Mouse (Mus musculus): Measurements from ENCODE around the gene Xxylt1.

The Xxylt1 gene

DNA sequence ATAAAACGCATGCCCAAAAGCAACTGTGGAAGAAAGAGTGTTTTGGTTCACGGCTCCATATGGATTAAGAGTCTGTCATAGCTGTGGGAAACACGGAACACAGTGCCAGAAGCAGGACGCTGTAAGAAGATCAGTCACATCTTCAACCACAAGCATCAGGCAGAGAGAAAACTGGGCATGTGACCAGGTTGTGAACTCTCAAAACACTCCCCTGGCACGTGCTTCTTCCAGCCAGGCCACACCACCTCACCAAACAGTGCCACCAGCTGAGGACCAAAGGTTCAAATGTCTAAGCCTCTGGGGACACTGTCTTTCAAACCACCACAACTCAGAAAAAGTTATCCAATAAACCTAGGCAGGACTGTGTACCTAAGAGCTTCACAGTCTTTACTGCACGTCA lies 93.0 kb downstream of the Xxylt1 start:
- no peak for DNase-seq (ENCODE audit: low spot score)

DNA sequence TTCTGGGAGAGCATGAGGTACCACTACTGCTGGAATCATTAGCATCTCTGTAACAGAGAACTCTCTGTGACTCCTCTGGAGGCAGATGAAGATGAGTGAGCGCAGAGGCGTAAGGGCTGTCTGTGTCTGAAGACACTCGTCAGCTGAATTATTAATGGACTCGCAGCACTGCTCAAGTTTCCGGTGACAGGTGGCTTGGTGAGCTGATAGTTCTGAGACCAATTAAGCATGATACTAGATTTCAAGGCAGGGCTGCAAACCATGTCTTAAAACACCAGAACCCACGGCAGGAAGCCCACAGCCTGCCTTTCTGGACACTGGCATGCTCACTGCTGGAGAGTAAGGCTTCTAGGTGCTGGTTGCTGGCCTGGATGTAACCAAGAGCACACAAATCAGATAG lies 93.5 kb downstream of the Xxylt1 start:
- no peak for DNase-seq (ENCODE audit: low spot score)

DNA sequence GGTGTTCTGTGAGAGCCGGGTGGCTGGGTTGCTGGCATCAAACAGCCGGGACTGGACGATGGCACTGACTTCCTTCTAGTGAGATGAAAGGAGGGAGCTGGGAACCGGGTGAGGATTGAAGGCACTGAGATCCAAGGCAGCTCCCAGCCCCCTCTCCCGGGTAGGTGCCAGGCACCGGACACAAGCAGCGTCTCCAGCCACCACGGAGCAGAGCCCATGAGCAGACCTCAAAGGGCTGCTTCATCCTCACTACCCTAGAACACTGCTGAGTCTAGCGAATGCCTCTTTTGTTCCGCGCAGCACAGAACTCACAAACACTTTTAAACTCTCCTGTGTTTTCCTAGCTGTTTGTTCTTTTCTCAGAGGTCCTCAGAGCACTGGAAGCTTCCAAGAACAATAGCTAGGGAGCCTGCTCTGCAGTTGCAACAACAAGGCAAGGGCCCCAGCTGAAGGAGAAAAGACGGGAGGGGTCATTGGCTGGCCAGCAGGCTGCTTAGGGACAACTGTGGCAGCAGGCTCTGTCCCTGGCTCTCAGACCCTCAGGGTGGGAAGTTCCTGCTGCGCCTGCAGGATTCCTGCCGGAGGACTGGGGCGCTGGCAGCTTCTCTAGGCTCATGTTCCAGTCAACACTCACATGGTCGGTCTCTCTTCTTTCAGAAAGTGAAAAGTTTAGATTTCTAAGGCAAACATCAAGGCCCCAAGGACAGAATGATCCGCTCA lies 96.2 kb downstream of the Xxylt1 start:
- no peak for DNase-seq (ENCODE audit: low spot score)

DNA sequence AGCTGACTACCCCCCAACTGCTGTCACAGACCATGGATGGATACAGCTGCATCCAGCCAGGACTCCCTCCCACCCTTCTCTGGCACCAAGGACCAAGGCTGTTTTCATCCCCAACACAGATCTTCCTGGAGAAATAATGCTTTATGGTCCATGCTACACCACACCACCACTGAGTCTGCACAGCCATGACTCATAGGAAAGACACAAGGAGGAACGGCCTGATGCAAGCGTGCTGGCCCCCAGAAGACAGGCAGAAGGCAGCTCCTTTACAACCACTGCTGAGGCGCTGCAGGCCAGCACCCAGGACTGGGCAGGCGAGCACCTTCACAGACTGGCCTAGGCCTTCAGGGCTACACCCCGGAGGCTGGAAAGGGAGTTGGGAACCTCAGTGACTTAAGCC lies 97.1 kb downstream of the Xxylt1 start:
- DNase-seq (ENCODE audit: low spot score): no peak

DNA sequence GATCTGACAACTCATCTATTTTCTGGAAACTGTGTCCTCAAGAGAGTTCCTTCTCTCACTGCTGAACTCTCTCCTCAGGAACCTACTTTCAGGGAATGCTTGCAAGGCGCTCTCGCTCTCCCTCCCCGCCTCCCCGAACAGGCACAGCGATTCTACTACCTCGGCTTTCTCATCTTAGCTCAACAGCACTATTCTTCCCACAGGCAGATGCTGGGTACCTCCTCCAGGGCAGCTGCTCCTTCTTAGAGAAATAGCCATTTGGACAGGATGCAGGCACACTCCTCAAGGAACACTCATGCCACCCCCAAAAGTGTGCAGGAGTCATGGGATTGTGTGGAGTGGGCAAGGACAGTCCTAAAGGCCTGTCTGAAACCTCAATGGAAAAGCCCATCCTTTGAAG lies 97.5 kb downstream of the Xxylt1 start:
- no peak for DNase-seq (ENCODE audit: low spot score)

DNA sequence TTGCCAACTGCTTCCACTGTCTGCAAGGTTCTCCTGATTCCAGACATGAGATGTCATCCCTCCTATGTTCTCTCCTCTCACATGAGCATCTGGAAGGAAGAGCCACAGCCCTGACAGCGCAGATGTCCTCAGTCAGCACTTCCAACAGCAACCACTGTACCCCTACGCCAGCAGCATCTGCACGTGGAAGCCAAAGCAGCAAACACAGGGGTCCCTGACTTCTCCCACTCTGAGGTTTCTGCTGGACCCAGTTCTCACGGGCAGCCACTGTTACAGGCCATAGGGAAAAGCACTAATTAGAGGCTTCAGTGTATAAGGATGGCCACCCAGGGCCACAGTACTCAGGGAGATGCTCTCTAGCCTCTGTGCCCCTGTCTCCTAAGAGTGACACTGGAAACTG lies 98.0 kb downstream of the Xxylt1 start:
- no peak for DNase-seq (ENCODE audit: low spot score)

DNA sequence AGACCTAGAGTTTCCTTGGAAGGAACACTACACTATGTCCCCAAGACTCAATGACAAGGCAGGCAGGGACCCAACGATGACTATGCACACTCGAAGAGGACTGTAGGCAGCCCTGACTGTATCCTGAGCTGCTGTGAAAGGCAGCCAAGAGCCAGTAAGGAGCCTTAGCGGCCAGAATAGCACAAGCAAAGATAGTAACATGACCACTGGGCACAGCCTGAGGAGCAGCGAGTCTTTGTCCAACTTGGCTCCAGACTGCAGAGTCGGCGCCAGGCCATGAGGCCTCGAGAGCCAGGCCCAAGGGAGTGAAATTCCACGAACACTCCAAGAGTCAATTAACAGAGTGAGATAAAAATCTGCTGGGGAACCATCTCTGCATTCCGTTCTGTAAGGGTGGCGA lies 99.9 kb downstream of the Xxylt1 start:
- no peak for DNase-seq (ENCODE audit: low spot score)

DNA sequence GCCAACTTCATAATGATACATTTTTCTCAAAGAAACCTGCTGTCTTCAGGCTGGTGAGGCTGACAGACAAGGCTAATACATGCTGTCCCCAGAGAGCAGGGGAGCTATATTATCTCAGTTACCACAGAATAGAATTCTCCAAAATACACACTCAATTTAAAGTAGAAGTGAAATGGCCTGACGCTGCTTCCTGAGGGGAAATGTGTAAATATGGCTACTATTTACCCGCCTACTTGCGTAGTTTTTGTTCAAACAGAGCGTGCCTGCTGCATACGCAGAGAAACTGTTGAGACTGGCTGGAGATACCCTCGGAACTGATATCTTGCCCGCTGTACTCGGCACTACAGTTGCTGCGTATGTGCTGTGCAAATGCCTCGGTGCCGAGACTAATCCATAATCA lies 101.3 kb downstream of the Xxylt1 start:
- DNase-seq (ENCODE audit: low spot score): no peak

DNA sequence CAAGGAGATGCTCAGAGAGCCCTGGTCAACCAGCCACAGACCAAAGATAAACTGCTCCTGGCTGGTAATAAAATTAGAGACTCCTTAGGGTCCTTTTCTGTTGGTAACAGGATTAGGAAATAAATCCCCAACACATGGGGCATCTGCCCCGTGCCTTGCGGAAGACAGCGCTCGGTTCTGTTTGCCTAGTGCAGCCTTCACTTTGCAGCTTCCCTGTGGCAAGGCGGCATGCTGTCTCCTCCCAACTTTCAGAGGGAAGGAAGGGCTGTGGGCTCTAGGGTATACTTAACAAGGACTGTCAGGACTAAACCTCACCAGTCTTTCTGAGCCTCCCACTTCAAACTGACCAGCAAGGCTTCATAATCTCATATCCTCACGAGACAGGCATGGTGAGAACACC lies 103.5 kb downstream of the Xxylt1 start:
- no peak for DNase-seq (ENCODE audit: low spot score)

DNA sequence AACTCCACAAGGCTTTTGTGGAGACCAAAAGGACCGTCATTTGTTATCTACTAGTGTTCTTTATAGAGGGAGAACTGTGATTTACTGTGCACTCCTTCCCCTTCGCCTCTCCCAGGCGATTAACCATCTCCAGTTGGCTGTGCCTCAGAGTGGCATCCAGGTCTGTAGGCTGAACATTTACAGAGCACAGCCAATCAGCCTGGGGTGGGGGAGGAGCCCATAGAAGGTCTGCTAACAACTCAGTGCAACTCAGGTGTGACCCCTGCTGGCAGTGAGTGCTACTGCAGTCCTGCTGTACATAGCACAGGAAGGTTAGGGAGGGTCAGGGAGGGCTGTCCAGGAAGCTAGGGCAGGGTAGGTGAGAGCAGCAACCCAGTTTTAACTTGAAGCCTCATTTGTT lies 104.0 kb downstream of the Xxylt1 start:
- peak; percentile 90 for DNase-seq (ENCODE audit: low spot score)

DNA sequence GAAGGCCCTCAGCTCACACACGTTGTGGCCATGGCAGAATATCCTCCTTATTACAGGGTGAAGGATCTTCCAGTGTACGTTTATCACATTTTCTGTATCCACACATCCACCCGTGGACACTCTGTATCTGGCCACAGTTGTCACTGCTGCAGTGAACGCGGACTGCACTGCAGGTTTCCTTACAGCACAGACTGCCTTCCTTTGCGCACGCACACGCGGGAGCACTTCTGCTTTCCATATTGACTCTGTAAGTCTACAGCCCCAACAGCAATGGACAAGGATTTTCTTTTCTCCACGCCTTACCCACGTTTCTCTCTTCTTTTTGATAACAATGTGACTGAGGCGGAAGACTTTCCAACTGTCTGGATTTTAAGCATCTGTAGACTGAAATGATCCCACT lies 106.7 kb downstream of the Xxylt1 start:
- no peak for DNase-seq (ENCODE audit: low spot score)

DNA sequence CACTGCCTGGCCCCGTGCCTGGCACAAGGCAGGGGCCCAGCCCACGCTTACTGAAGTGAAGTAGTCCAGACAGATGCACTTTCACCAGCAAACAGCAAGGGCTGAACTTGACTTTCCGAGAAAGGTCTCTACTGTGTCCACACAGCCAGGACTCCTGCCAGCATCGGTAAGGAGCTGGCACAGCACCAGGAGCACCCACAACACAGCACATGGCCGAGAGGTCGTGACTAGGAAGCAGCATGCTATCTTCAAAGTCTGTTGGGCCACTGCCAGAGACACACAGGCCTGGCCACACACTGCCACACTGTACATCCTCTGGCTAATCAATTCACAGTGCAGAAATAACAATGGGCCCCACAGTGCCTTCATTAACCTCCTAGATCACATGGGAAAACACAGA lies 107.8 kb downstream of the Xxylt1 start:
- DNase-seq (ENCODE audit: low spot score): no peak

DNA sequence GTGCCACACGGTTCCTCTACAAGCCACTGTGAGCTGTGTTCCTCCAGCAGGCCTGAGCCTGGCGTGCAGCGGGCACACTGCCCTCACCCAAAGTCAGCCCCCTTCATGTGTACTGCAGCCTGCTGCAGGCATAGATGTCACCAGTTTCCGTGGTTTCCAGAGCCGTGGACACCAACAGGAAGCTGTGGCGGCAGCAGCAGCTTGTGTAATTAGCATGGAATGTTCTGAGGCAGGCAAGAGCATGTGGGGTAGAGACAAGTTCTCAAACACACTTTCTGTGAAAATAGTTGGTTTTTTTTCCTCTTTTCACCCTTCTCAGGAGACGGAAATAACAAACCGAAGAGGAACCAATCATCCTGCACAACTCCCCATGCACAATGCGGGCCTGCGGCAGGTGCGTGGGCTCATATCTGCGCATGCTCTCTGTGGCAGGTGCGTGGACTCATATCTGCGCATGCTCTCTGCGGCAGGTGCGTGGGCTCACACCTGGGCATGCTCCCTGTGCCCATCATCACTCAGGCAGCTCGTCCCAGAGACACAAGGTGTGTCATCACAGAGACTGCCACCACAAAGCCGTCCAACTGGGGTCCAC lies 109.2 kb downstream of the Xxylt1 start:
- peak; percentile 30 for DNase-seq (ENCODE audit: low spot score)

DNA sequence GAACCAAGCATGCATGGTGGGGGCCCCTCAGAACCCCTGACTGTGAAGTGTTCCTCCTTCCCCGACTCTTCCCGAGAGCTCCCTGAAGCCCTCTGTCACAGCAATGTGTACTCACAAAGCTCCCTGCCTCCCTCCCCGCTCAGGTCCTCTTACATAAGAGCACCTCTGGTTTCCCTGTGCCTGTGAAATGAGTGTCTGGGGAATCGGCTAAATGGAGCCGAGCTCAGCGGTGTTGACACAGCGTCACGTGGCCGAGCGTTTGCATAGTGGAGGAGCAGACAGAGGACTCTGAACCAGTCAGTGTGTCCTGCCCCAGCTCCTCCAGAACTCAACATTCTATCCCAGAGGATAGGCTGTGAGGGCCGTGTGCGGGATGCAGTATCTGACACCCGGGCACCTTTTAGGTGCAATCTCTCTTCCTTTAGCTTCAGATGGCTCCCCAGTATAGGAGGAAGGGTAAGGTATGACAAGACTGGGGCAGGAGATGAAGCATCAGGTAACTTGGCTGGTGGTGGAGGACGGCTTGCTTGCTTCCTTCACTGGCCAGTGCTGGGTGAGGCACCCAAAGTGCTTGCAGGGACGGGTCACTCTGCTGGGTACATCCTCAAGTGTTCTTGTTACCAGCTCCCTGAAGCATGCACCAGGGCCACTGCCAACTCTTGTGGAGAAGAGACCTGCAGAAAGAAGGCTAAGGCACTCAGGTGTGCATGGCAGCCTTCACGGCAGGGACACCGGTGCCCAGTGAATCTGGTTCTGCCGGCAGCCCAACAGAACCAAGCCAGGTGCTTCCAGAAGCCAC lies 111.8 kb downstream of the Xxylt1 start:
- no peak for DNase-seq (ENCODE audit: low spot score)

DNA sequence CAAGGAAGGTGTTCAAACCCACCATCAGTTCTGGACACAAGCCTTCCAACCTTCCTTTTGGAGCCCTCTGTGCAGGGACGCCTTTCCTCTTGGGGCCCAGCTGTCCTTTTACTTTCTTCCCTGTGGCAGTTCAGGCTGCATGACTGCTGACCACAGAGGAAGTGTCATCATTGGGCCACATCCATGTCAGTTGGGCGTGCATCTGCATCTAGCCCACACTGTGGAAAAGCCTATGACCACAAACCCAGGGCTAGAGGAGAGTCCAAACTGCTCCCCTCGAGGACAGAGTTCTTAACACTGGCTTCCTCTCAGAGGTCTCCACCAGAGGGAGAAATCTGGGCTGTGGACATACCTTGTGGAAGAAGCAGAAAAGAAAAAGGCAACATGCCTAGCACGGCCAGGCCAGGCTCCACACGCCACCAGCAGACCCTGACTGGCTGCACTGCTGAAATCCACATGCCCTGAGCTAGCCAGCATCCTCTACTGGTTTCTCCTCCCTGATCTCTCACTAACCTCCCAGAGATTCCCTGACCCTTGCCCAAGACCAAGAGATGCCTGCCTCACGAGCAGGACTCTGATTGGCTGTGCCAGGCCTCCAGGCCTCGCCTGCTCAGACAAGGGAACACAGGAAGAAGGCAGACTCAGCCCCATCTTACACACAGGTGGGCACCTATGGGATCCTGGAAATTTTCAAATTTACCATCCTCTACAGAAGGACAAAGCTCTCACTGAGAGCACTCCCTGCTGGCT lies 112.7 kb downstream of the Xxylt1 start:
- no peak for DNase-seq (ENCODE audit: low spot score)

DNA sequence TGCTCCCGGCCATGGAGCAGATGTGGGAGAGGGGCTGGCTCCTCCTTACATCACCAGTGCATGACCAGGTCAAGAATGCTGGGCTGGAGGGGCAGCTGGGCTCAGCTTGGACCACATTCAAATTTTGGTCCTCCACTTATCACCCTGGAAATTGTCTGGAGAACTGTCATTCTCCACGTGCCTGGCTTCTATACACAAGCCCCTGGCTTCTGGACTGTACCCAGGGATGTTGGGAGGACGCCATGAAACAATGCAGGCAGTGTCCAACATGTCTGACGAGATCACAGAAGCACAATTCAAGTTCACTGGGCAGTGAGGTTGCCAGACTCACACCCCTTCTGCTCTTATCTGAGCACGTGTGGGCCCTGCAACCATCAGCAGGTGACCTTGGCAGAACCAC lies 114.5 kb downstream of the Xxylt1 start:
- DNase-seq (ENCODE audit: low spot score): no peak

DNA sequence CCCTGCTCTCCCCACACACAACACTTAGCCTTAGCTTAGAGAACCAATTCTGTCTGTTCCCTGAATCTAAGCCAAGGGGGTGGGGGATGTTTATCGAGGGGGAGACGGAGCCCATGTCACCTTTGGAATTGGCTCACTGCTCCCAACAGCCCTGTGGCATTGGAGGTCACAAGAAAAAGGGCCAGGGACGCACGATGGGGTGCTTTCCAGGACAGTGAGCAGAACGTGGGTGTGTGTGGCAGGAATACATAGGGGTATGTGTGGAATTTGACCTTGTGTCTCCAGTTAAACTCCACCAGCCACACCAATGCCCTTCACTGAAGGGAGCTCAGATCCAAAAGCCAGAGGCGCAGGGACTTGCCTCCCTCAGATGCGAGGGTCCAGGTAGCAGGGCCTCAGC lies 116.3 kb downstream of the Xxylt1 start:
- no peak for DNase-seq (ENCODE audit: low spot score)

DNA sequence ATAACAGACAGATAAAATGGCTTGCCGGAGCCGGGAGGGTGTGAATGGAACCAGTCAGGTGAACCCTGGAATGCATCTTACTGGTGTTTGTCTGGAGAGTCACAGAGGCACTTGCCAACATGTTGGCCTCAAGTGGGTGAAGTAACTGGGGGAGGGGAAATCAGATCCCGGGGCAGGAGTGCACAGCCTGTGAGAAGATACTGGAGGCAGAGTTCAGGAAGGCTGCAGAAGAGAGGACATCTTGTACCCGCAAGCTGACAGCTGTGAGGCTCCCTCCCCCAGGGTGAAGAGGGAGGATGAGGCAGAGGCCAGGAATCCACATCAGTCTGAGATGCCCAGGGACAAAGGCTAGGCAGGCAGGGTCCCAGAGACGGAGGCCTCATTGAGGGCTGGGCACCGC lies 116.8 kb downstream of the Xxylt1 start:
- no peak for DNase-seq (ENCODE audit: low spot score)

DNA sequence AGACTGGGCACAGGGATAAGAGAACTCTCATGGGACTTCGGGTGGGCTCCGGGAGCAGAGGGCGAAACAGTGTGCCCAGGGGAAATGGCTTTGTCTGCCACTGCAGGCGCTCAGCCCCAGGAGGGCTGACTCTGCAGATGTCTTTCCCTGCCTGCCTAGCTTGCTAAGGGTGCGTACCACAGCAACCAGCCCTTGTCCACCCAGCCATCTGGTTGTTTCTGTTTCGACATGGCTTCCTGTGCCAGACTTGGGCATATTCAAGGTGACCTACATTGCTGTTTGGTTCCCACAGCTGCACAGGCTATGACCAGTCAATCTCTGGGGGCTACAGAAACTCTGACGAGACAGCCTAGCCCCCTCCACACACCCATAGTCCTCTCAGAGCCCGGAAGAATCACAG lies 118.7 kb downstream of the Xxylt1 start:
- DNase-seq (ENCODE audit: low spot score): no peak

DNA sequence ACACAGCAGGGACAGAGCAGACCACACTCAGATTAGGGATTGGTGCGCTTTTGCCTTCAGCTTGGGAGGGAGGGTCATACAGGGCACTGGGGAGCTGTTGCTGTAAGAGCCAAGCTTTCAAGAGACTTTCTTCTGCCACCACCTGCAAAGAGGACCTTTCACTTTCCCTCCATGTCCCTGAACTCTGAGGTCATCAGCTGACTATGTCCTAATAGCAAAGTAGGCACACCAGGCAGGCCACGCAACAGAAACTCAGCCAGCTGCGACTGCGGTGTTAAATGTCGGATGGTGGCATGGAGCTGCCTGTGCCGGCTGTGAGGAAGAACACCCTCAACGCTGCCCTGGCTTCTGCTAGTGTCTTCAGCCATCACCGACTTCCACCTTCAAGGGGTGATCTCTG lies 120.1 kb downstream of the Xxylt1 start:
- DNase-seq (ENCODE audit: low spot score): no peak

DNA sequence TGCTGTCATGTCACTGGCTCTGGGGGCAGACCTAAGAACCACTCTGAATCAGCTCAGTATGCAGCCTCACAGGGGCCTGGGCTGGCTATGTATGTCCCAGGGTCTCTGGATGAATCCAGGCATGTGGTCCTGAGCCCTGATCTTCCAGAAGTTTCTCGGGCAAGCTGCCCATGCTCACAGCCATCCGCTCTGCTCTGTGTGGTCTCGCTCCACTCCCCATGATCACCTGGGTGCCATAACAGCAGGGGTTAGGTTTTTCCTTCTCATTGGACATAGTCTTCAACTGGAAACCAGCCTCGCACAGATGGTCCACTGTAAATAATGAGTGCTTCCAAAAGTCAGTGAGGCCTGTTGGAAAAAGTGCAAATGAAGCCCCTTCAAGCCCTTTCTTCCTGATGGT lies 121.0 kb downstream of the Xxylt1 start:
- DNase-seq (ENCODE audit: low spot score): no peak

DNA sequence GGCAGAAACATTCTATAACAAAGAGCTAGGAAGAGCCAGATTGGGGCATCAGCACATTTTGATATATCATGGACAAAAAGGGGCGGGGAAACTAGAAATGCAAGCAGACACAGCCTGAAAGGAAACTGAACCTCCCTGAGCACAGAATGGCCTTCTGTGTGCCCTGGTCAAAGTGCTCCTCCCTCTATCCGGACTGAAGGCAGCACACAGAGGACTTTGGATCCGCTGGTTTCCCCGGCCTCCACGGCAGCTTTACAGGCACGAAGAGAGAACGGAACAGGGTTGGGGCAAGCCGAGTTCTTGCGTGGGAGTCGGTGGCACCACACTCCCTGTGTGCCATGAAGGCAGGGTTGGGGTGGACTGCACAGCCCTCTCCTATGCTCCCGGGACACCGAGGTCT lies 121.5 kb downstream of the Xxylt1 start:
- no peak for DNase-seq (ENCODE audit: low spot score)

DNA sequence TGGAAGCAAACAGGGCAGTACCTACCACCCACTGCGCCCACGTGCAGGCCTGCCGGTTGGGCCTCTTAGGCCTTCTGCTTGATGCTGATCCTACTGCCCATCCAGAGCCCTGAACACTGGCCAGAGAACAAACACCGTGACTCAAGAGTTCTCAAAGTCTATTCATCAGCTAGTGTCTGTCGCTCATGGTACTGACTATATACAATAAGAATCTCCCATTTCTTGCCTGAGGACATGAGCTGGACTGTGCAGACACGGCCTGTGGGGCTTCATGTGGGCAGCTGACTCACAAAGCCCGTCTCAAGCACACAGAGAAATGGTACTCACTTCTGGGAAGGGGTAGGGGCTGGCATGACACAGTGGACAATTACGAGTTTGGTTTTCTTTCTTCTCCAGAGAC lies 125.1 kb downstream of the Xxylt1 start:
- no peak for DNase-seq (ENCODE audit: low spot score)
